25 mouse cellular contexts compared by ENCODE assay signal in genomic region chr16:37072354-37072753, GRCm38 (mm10).
"Had no signal": no experiment of that assay in that cellular context is flagged by ENCODE, and none has a peak within 500 bp of the region (broad histone marks: within the 10 kb centered on the region; RNA-seq: fewer than 3 reads in every experiment).

No protein-coding gene starts in this region.

- H3K4me3 ChIP-seq: heart, embryonic 13.5 days; heart, embryonic 15.5 days; hindbrain, embryonic 13.5 days; hindbrain, embryonic 15.5 days; kidney, embryonic 15.5 days; left cerebral cortex, adult 2 months; limb, embryonic 10.5 days; limb, embryonic 12.5 days; liver, embryonic 13.5 days had no signal

- H3K36me3 ChIP-seq: hindbrain, embryonic 15.5 days had no signal

- H3K27ac ChIP-seq: heart, embryonic 13.5 days; heart, embryonic 15.5 days; hindbrain, embryonic 13.5 days; hindbrain, embryonic 15.5 days; hindbrain, postnatal 0 days; kidney, embryonic 15.5 days; kidney, postnatal 0 days; left cerebral cortex, adult 2 months; limb, embryonic 10.5 days; limb, embryonic 12.5 days; liver, embryonic 13.5 days had no signal

- H3K4me1 ChIP-seq: heart, embryonic 13.5 days; heart, embryonic 15.5 days; hindbrain, embryonic 13.5 days; hindbrain, embryonic 15.5 days; kidney, embryonic 15.5 days; limb, embryonic 10.5 days; limb, embryonic 12.5 days had no signal

- H3K9me3 ChIP-seq: heart, embryonic 13.5 days; heart, embryonic 15.5 days; hindbrain, embryonic 13.5 days; hindbrain, embryonic 15.5 days; kidney, embryonic 15.5 days; limb, embryonic 10.5 days; limb, embryonic 12.5 days; liver, embryonic 13.5 days had no signal

- DNase-seq: gastrocnemius, postnatal 10 days; gastrocnemius, postnatal 25 days; heart, adult 18-20 months; heart, postnatal 14 days; heart, postnatal 36 days; kidney, adult 11 months; kidney, adult 2 months; kidney, adult 9 months; kidney, postnatal 14 days; kidney, postnatal 36 days; layer of hippocampus, adult 9-11 months; layer of hippocampus, postnatal 36 days; liver; liver, embryonic 13.5 days had no signal

- ATAC-seq: hindbrain, postnatal 0 days; intestine, embryonic 16.5 days had no signal

- H3K27me3 ChIP-seq: heart, embryonic 13.5 days; heart, embryonic 15.5 days; hindbrain, embryonic 13.5 days; hindbrain, embryonic 15.5 days; kidney, embryonic 15.5 days; limb, embryonic 12.5 days; liver, embryonic 13.5 days had no signal
